Mouse (Mus musculus): ENCODE measurements around the gene Itpr1.

DNA sequence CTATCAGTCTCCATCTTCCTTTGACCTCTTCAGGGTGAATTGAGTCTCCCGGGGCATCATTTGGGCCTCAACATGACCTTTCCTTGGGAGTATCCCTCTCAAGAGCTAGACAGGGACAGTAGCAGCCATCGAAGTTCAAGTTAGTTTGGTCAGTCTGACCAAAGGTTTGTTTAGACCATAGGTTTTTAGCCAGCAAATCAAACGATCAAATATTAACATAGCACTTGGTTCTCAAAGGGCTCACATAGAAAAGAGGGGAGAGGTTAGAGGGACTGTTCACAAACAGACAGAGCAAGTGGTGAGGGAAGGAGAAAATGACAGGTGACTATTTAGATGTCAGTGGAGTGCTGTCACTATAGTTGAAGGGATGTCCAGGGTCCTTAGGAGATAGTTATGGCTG, 293.3 kb downstream of the Itpr1 start:
- TF ChIP-seq POLR2A (IDR thresholded peaks at IDR 0.05; ENCODE audit: borderline replicate concordance, extremely low read depth, low read depth, low read length) (no peak), CTCF (IDR thresholded peaks at IDR 0.05; ENCODE audit: insufficient read depth, low read length) (no peak)

Data from lung, adult 2 months (tissue).